Mouse (Mus musculus): ENCODE measurements around the gene Cutc. TPM values are rescaled to one million over a fixed set of nuclear protein-coding genes. Genes with fewer than 3 reads are reported as not detected.

The Cutc gene
- total and polyA plus RNA-seq, 3 experiments = 10.1 to 22.7 (median 18.2) TPM

- no peak for DNase-seq (ENCODE audit: extremely low read depth)
- peaks cover 13 to 53% of the 10 kb centered on the region in 2 experiments for H3K4me1 ChIP-seq (ENCODE audit: control insufficient read depth in 1 of 2, insufficient read depth in 2 of 2)
- peaks cover 24 to 74% of the 10 kb centered on the region in 2 experiments for H3K36me3 ChIP-seq (replicated peaks in 1 of 2; ENCODE audit: control insufficient read depth in 1 of 2, insufficient read depth in 1 of 2, low read length in 1 of 2)
- no peak overlapping the region for H3K9ac ChIP-seq (ENCODE audit: insufficient read depth, low read depth)
- H3K79me2 ChIP-seq (replicated peaks; ENCODE audit: control insufficient read depth, extremely low read depth, insufficient read depth, poor library complexity, severe bottlenecking) = no peaks in the 10 kb centered on the region
- TF ChIP-seq MAX (IDR thresholded peaks at IDR 0.05; ENCODE audit: low read length) (no peak), ZNF384 (IDR thresholded peaks at IDR 0.05; ENCODE audit: low read depth, low read length) (no peak), NRF1 (IDR thresholded peaks at IDR 0.05; ENCODE audit: low read depth, low read length) (no peak), MAZ (IDR thresholded peaks at IDR 0.05; ENCODE audit: low read depth, low read length) (no peak), POLR2AphosphoS2 (IDR thresholded peaks at IDR 0.05; ENCODE audit: low read depth, low read length) (no peak), ZC3H11A (IDR thresholded peaks at IDR 0.05; ENCODE audit: low read depth, low read length) (no peak), MYC (IDR thresholded peaks at IDR 0.05; ENCODE audit: low read depth, low read length) (no peak)
- peaks cover 20% of the 10 kb centered on the region for H3K9me3 ChIP-seq (replicated peaks; ENCODE audit: low read length)
- in situ Hi-C loops (cut with MboI; ENCODE audit: low pct_ligation_motif_present, low pct_unique_long_range_greater_than_20kb, low sequenced_read_pairs) (no loop called here), dilution Hi-C loops (cut with MboI; ENCODE audit: extremely low pct_ligation_motif_present, extremely low pct_unique_long_range_greater_than_20kb, low sequenced_read_pairs) (no loop called here)
- no peak overlapping the region for H3K4me2 ChIP-seq (ENCODE audit: insufficient read depth, low read depth, poor library complexity, severe bottlenecking)
- no peaks in the 10 kb centered on the region for H3K27me3 ChIP-seq (replicated peaks)
- H3K4me3 ChIP-seq (replicated peaks in 1 of 3; ENCODE audit: low read depth in 2 of 3, low read length in 2 of 3, poor library complexity in 1 of 3) = no peak overlapping the region
- H3K27ac ChIP-seq (ENCODE audit: insufficient read depth, low read depth) = no peak overlapping the region
Measured at GRCm38 (mm10) chr19:43722891-43723290, 29.9 kb upstream of the Cutc start.

GRCm38 (mm10) chr19:43723501-43723900 lies 29.3 kb upstream of the Cutc start:
- Histone ChIP-seq H3K9ac (ENCODE audit: insufficient read depth, low read depth) (no peak overlapping the region), H3K4me2 (ENCODE audit: insufficient read depth, low read depth, poor library complexity, severe bottlenecking) (no peak overlapping the region), H3K4me1 (ENCODE audit: control insufficient read depth in 1 of 2, insufficient read depth in 2 of 2) (peaks cover 16 to 58% of the 10 kb centered on the region in 2 experiments), H3K27me3 (replicated peaks) (no peaks in the 10 kb centered on the region), H3K36me3 (replicated peaks in 1 of 2; ENCODE audit: control insufficient read depth in 1 of 2, insufficient read depth in 1 of 2, low read length in 1 of 2) (peaks cover 25 to 74% of the 10 kb centered on the region in 2 experiments), H3K79me2 (replicated peaks; ENCODE audit: control insufficient read depth, extremely low read depth, insufficient read depth, poor library complexity, severe bottlenecking) (no peaks in the 10 kb centered on the region), H3K27ac (ENCODE audit: insufficient read depth, low read depth) (no peak overlapping the region), H3K9me3 (replicated peaks; ENCODE audit: low read length) (peaks cover 20% of the 10 kb centered on the region), H3K4me3 (replicated peaks in 1 of 3; ENCODE audit: low read depth in 2 of 3, low read length in 2 of 3, poor library complexity in 1 of 3) (no peak overlapping the region)
- dilution Hi-C loops (cut with MboI; ENCODE audit: extremely low pct_ligation_motif_present, extremely low pct_unique_long_range_greater_than_20kb, low sequenced_read_pairs) (no loop called here), in situ Hi-C loops (cut with MboI; ENCODE audit: low pct_ligation_motif_present, low pct_unique_long_range_greater_than_20kb, low sequenced_read_pairs) (no loop called here)
- TF ChIP-seq TCF12 (IDR thresholded peaks at IDR 0.05; ENCODE audit: low read depth, low read length) (no peak), RAD21 (IDR thresholded peaks at IDR 0.05; ENCODE audit: low read depth, low read length) (no peak), POLR2AphosphoS2 (IDR thresholded peaks at IDR 0.05; ENCODE audit: low read depth, low read length) (no peak), JUN (IDR thresholded peaks at IDR 0.05; ENCODE audit: insufficient read depth, low read depth, low read length) (no peak), MAZ (IDR thresholded peaks at IDR 0.05; ENCODE audit: low read depth, low read length) (no peak), CTCF (conservative IDR thresholded peaks at IDR 0.05 in 1 of 2, IDR thresholded peaks at IDR 0.05 in 1 of 2; ENCODE audit: low read depth in 2 of 2, low read length in 2 of 2) (no peak), E2F4 (IDR thresholded peaks at IDR 0.05; ENCODE audit: insufficient replicate concordance, low read depth, low read length) (no peak), ZC3H11A (IDR thresholded peaks at IDR 0.05; ENCODE audit: low read depth, low read length) (no peak), EP300 (IDR thresholded peaks at IDR 0.05; ENCODE audit: low read length) (no peak), ZNF384 (IDR thresholded peaks at IDR 0.05; ENCODE audit: low read depth, low read length) (no peak)
- no peak for DNase-seq (ENCODE audit: extremely low read depth)

GRCm38 (mm10) chr19:43724194-43724593 lies 28.6 kb upstream of the Cutc start:
- Histone ChIP-seq H3K4me2 (ENCODE audit: insufficient read depth, low read depth, poor library complexity, severe bottlenecking) (no peak overlapping the region), H3K79me2 (replicated peaks; ENCODE audit: control insufficient read depth, extremely low read depth, insufficient read depth, poor library complexity, severe bottlenecking) (no peaks in the 10 kb centered on the region), H3K4me1 (ENCODE audit: control insufficient read depth in 1 of 2, insufficient read depth in 2 of 2) (peaks cover 16 to 58% of the 10 kb centered on the region in 2 experiments), H3K36me3 (replicated peaks in 1 of 2; ENCODE audit: control insufficient read depth in 1 of 2, insufficient read depth in 1 of 2, low read length in 1 of 2) (peaks cover 27 to 77% of the 10 kb centered on the region in 2 experiments), H3K4me3 (replicated peaks in 1 of 3; ENCODE audit: low read depth in 2 of 3, low read length in 2 of 3, poor library complexity in 1 of 3) (no peak overlapping the region), H3K9ac (ENCODE audit: insufficient read depth, low read depth) (no peak overlapping the region), H3K27ac (ENCODE audit: insufficient read depth, low read depth) (no peak overlapping the region), H3K27me3 (replicated peaks) (no peaks in the 10 kb centered on the region), H3K9me3 (replicated peaks; ENCODE audit: low read length) (peaks cover 20% of the 10 kb centered on the region)
- DNase-seq (ENCODE audit: extremely low read depth) = no peak
- dilution Hi-C loops (cut with MboI; ENCODE audit: extremely low pct_ligation_motif_present, extremely low pct_unique_long_range_greater_than_20kb, low sequenced_read_pairs) = no loop called here
- no peak for TF ChIP-seq MEF2A (IDR thresholded peaks at IDR 0.05; ENCODE audit: borderline replicate concordance, low read depth, low read length)
- no peak for TF ChIP-seq RAD21 (IDR thresholded peaks at IDR 0.05; ENCODE audit: low read depth, low read length)
- TF ChIP-seq E2F4 (IDR thresholded peaks at IDR 0.05; ENCODE audit: insufficient replicate concordance, low read depth, low read length) = no peak
- TF ChIP-seq UBTF (IDR thresholded peaks at IDR 0.05; ENCODE audit: low read depth, low read length) = no peak
- TF ChIP-seq USF1 (IDR thresholded peaks at IDR 0.05; ENCODE audit: low read depth, low read length) = no peak
- TF ChIP-seq NELFE (IDR thresholded peaks at IDR 0.05; ENCODE audit: low read depth, low read length) = no peak
- TF ChIP-seq MYC (IDR thresholded peaks at IDR 0.05; ENCODE audit: low read depth, low read length) = no peak
- TF ChIP-seq IRF4 (IDR thresholded peaks at IDR 0.05; ENCODE audit: low read depth, low read length) = no peak
- TF ChIP-seq JUN (IDR thresholded peaks at IDR 0.05; ENCODE audit: insufficient read depth, low read depth, low read length) = no peak
- no peak for TF ChIP-seq SMC3 (IDR thresholded peaks at IDR 0.05; ENCODE audit: low read depth, low read length)
- no peak for TF ChIP-seq KAT2A (IDR thresholded peaks at IDR 0.05; ENCODE audit: insufficient replicate concordance, low read length)
- in situ Hi-C loops (cut with MboI; ENCODE audit: low pct_ligation_motif_present, low pct_unique_long_range_greater_than_20kb, low sequenced_read_pairs) = no loop called here

Data from CH12.LX (cell line).